Mouse (Mus musculus) spleen, adult 2 months (tissue): ENCODE data around the gene Bub1. TPM values are rescaled to one million over a fixed set of nuclear protein-coding genes. Genes with fewer than 3 reads are reported as not detected.

Experiments
- DNase-seq, 2 experiments: peaks; one replicate each; pipeline versions ENCODE4 v3.0.0 to v3.0.0-alpha.2; 2012 to 2021; ENCODE audit warnings: low spot score in 2 of 2, low read depth in 1 of 2
- H3K27ac ChIP-seq: fragments of 200-500 bp; 2 replicates; pipeline ENCODE4 v1.5.1; 2012; ENCODE audit warnings: low read length, inconsistent platforms; ENCODE audit not compliant: insufficient read depth
- H3K27me3 ChIP-seq: fragments of 200-500 bp; 2 replicates; pipeline ENCODE4 v1.6.1; 2012; ENCODE audit warnings: mild to moderate bottlenecking, moderate library complexity, low read length, inconsistent platforms; ENCODE audit not compliant: control insufficient read depth, insufficient read depth
- H3K36me3 ChIP-seq: fragments of 200-500 bp; 2 replicates; pipeline ENCODE4 v1.6.1; 2012; ENCODE audit warnings: mild to moderate bottlenecking, low read length, inconsistent platforms; ENCODE audit not compliant: control insufficient read depth, insufficient read depth
- H3K4me1 ChIP-seq: fragments of 200-500 bp; 2 replicates; pipeline ENCODE4 v1.6.1; 2011; ENCODE audit warnings: inconsistent platforms; ENCODE audit not compliant: control insufficient read depth, insufficient read depth, insufficient read length
- H3K4me3 ChIP-seq: fragments of 200-500 bp; 2 replicates; pipeline ENCODE4 v1.5.1; 2011; ENCODE audit warnings: mild to moderate bottlenecking, inconsistent platforms; ENCODE audit not compliant: insufficient read depth, insufficient read length; ENCODE audit errors: extremely low read depth
- CTCF ChIP-seq: fragments of 200-500 bp; IDR thresholded peaks from 2 replicates; pipeline ENCODE4 v1.5.1; 2011; ENCODE audit warnings: mild to moderate bottlenecking, inconsistent platforms; ENCODE audit not compliant: insufficient read depth, insufficient read length, insufficient replicate concordance; ENCODE audit errors: extremely low read depth
- POLR2A ChIP-seq: fragments of 200-500 bp; IDR thresholded peaks from 2 replicates; pipeline ENCODE4 v1.6.1; 2011; ENCODE audit warnings: low read depth, low read length, inconsistent platforms
- WGBS: fragments of 180-500 bp; shearing (Covaris S2); methylation state at CpG from one replicate; pipeline ENCODE4 v1.1.7; 2018; 5-methylcytosine and 5-hydroxymethylcytosine counted together
- polyA plus RNA-seq: library from polyadenylated mRNA; depleted of rRNA; stranded (reverse); fragments of >200 nt; gene quantifications from 2 replicates; pipeline ENCODE4 v1.2.3, GENCODE M21; 2012

Bub1 gene
- polyA plus RNA-seq, 1 experiment: 0.83 TPM

GRCm38 (mm10) chr2:127832103-127832832 is 603 bp upstream of the Bub1 start:
- 10% methylated on average over 11 of the region's 11 CpGs for WGBS
- Histone ChIP-seq H3K4me1 (peaks cover 7% of the 10 kb centered on the region; the same call in 1 of the 2 replicates), H3K27me3 (no peaks in the 10 kb centered on the region; the same call in 1 of the 2 replicates), H3K27ac (no peak overlapping the region), H3K4me3 (peak overlapping the region; percentile 52), H3K36me3 (no peaks in the 10 kb centered on the region)
- DNase-seq: peak in 1 of 2 experiments; percentile 12
- TF ChIP-seq POLR2A (no peak), CTCF (no peak)

- under 1% methylated on average over 37 of the region's 37 CpGs for WGBS
- peak within 1 kb of the TSS; percentile 47; the same call in 1 of the 2 replicates for H3K27ac ChIP-seq
Measured at GRCm38 (mm10) chr2:127791919-127792603, 39.6 kb downstream of the Bub1 start, which contains the start of gene Mtln. Gene Mtln (minus strand): TSS chr2:127792488.

GRCm38 (mm10) chr2:127789651-127790270 is 41.9 kb downstream of the Bub1 start:
- TF ChIP-seq CTCF: no peak
- no peak overlapping the region for H3K4me3 ChIP-seq
- H3K36me3 ChIP-seq: no peaks in the 10 kb centered on the region
- 53% methylated on average over 9 of the region's 9 CpGs for WGBS
- no peaks in the 10 kb centered on the region for H3K27me3 ChIP-seq
- no peak overlapping the region for H3K27ac ChIP-seq
- H3K4me1 ChIP-seq: peaks cover 2% of the 10 kb centered on the region
- no peak for DNase-seq

More at GRCm38 (mm10) chr2:127791919-127792603, 39.6 kb downstream of the Bub1 start, which contains the start of gene Mtln:
- DNase-seq: peak; percentile 46 to 83
- no peaks in the 10 kb centered on the region for H3K27me3 ChIP-seq
- H3K36me3 ChIP-seq: no peaks in the 10 kb centered on the region
- H3K4me1 ChIP-seq: peaks cover 2% of the 10 kb centered on the region
- TF ChIP-seq POLR2A (peak; percentile 51), CTCF (no peak)
- H3K4me3 ChIP-seq: peak within 1 kb of the TSS; percentile 93

GRCm38 (mm10) chr2:127789138-127789537 is 42.5 kb downstream of the Bub1 start:
- 5% methylated on average over 11 of the region's 11 CpGs for WGBS
- Histone ChIP-seq H3K4me3 (peak overlapping the region; percentile 71), H3K27me3 (no peaks in the 10 kb centered on the region), H3K36me3 (no peaks in the 10 kb centered on the region), H3K4me1 (peaks cover 2% of the 10 kb centered on the region), H3K27ac (no peak overlapping the region)
- no peak for TF ChIP-seq POLR2A
- no peak for TF ChIP-seq CTCF
- no peak for DNase-seq

GRCm38 (mm10) chr2:127788440-127789116 is 43.1 kb downstream of the Bub1 start, which contains the start of gene Nphp1:
Gene Nphp1 (minus strand): TSS chr2:127788897.
- Histone ChIP-seq H3K4me1 (peaks cover 2% of the 10 kb centered on the region), H3K27ac (no peak within 1 kb of the TSS), H3K36me3 (no peaks in the 10 kb centered on the region), H3K27me3 (no peaks in the 10 kb centered on the region), H3K4me3 (peak within 1 kb of the TSS; percentile 71)
- TF ChIP-seq CTCF: no peak
- no peak for TF ChIP-seq POLR2A
- peak; percentile 50 to 84 for DNase-seq
- WGBS: 2% methylated on average over 40 of the region's 40 CpGs

GRCm38 (mm10) chr2:127787226-127787625 is 44.4 kb downstream of the Bub1 start:
- WGBS: 90% methylated on average over 5 of the region's 5 CpGs
- no peaks in the 10 kb centered on the region for H3K27me3 ChIP-seq
- H3K4me3 ChIP-seq: no peak overlapping the region

More at GRCm38 (mm10) chr2:127787226-127787625, 44.4 kb downstream of the Bub1 start:
- Histone ChIP-seq H3K27ac (no peak overlapping the region), H3K4me1 (peaks cover 2% of the 10 kb centered on the region), H3K36me3 (no peaks in the 10 kb centered on the region)
- DNase-seq: no peak
- TF ChIP-seq POLR2A: no peak
- TF ChIP-seq CTCF: no peak
